Mouse (Mus musculus) left cerebral cortex, postnatal 10 days (tissue): Measurements from ENCODE around the gene Agt. TPM values are rescaled to one million over a fixed set of nuclear protein-coding genes. Genes with fewer than 3 reads are reported as not detected.

Source experiments
- DNase-seq, 2 experiments: peaks; one replicate each; pipeline ENCODE4 v3.0.0; 2021 to 2022; ENCODE audit warnings: low spot score in 2 of 2, mixed read lengths in 1 of 2; ENCODE audit errors: extremely low spot score in 1 of 2
- intact Hi-C: fragments of 180-260 bp; cut with DNase I; formaldehyde crosslinking; loops from one replicate; pipeline ENCODE4 v1.15.1; 2025
- total RNA-seq, 2 experiments: library from RNA; stranded (reverse); gene quantifications; 2 replicates each; pipeline ENCODE4 v1.2.3; 2021

Agt gene
- total RNA-seq, 2 experiments from 2014 or later: 10.4 to 20.5 TPM

GRCm38 (mm10) chr8:124557476-124557875 lies 12.0 kb downstream of the Agt start:
- no peak for DNase-seq
- intact Hi-C loops: no loop called here

- DNase-seq: peak; percentile 57 to 67
- intact Hi-C loops: no loop called here
Observed at GRCm38 (mm10) chr8:124556658-124557057, 12.8 kb downstream of the Agt start.

- intact Hi-C loops: no loop called here
- DNase-seq: no peak
Observed at GRCm38 (mm10) chr8:124556164-124556563, 13.3 kb downstream of the Agt start.

GRCm38 (mm10) chr8:124555113-124555750 lies 14.3 kb downstream of the Agt start:
- intact Hi-C loops: no loop called here
- no peak for DNase-seq

GRCm38 (mm10) chr8:124551011-124551661 lies 18.4 kb downstream of the Agt start:
- intact Hi-C loops: no loop called here
- DNase-seq: no peak

GRCm38 (mm10) chr8:124548187-124548586 lies 21.3 kb downstream of the Agt start:
- DNase-seq: no peak

GRCm38 (mm10) chr8:124547269-124547668 lies 22.2 kb downstream of the Agt start:
- intact Hi-C loops: loop anchor here (10.0 kb wide), 1 partner anchor 128 kb away; no protein-coding TSS in a partner anchor
- no peak for DNase-seq

More at GRCm38 (mm10) chr8:124548187-124548586, 21.3 kb downstream of the Agt start:
- intact Hi-C loops: loop anchor here (10.0 kb wide), 1 partner anchor 127 kb away; no protein-coding TSS in a partner anchor

- DNase-seq: no peak
- intact Hi-C loops: loop anchor here (10.0 kb wide), 1 partner anchor 128 kb away; no protein-coding TSS in a partner anchor
Observed at GRCm38 (mm10) chr8:124546815-124547214, 22.7 kb downstream of the Agt start.

GRCm38 (mm10) chr8:124546371-124546770 lies 23.1 kb downstream of the Agt start:
- no peak for DNase-seq
- intact Hi-C loops: loop anchor here (10.0 kb wide), 1 partner anchor 128 kb away; no protein-coding TSS in a partner anchor

GRCm38 (mm10) chr8:124543272-124543671 lies 26.2 kb downstream of the Agt start:
- DNase-seq: no peak
- intact Hi-C loops: loop anchor here (10.0 kb wide), 1 partner anchor 132 kb away; no protein-coding TSS in a partner anchor

GRCm38 (mm10) chr8:124542001-124542400 lies 27.5 kb downstream of the Agt start:
- intact Hi-C loops: loop anchor here (10.0 kb wide), 1 partner anchor 133 kb away; no protein-coding TSS in a partner anchor
- no peak for DNase-seq

GRCm38 (mm10) chr8:124540906-124541305 lies 28.6 kb downstream of the Agt start:
- DNase-seq: no peak
- intact Hi-C loops: loop anchor here (10.0 kb wide), 1 partner anchor 134 kb away; no protein-coding TSS in a partner anchor

- no peak for DNase-seq
- intact Hi-C loops: no loop called here
Observed at GRCm38 (mm10) chr8:124535451-124535850, 34.1 kb downstream of the Agt start.

GRCm38 (mm10) chr8:124532626-124533025 lies 36.9 kb downstream of the Agt start:
- intact Hi-C loops: no loop called here
- DNase-seq: no peak

- no peak for DNase-seq
- intact Hi-C loops: no loop called here
Observed at GRCm38 (mm10) chr8:124530996-124531395, 38.5 kb downstream of the Agt start.

GRCm38 (mm10) chr8:124530556-124530955 lies 39.0 kb downstream of the Agt start:
- DNase-seq: no peak

GRCm38 (mm10) chr8:124530076-124530475 lies 39.4 kb downstream of the Agt start:
- intact Hi-C loops: no loop called here
- no peak for DNase-seq

More at GRCm38 (mm10) chr8:124530556-124530955, 39.0 kb downstream of the Agt start:
- intact Hi-C loops: no loop called here

GRCm38 (mm10) chr8:124526261-124526660 lies 43.2 kb downstream of the Agt start:
- DNase-seq: peak in 1 of 2 experiments; percentile 17
- intact Hi-C loops: no loop called here

GRCm38 (mm10) chr8:124521946-124522345 lies 47.6 kb downstream of the Agt start:
- DNase-seq: peak in 1 of 2 experiments; percentile 25
- intact Hi-C loops: no loop called here
